Mouse (Mus musculus) adipocyte (in vitro differentiated cells): ENCODE data around the gene 4930451I11Rik.

Source experiments
- DNase-seq: peaks from one replicate; pipeline ENCODE4 v3.0.0-alpha.2; 2016; ENCODE audit warnings: low spot score

4930451I11Rik gene

GRCm38 (mm10) chr7:126780971-126781635, 50.3 kb downstream of the 4930451I11Rik start, which contains the start of gene Tbx6:
Gene Tbx6, plus strand, starts transcription at chr7:126781483.
- no peak for DNase-seq
